Mouse (Mus musculus) liver, adult 2 months (tissue): ENCODE measurements around the gene Slc25a13.

Source experiments
- CTCF ChIP-seq: fragments of 200-500 bp; IDR thresholded peaks from 2 replicates; pipeline ENCODE4 v1.5.1; 2011; ENCODE audit warnings: low read depth, low read length, control low read depth
- POLR2A ChIP-seq: fragments of 200-500 bp; IDR thresholded peaks from 2 replicates; pipeline ENCODE4 v1.6.1; 2011; ENCODE audit warnings: low read length, control low read depth; ENCODE audit not compliant: insufficient read depth; ENCODE audit errors: extremely low read depth

DNA sequence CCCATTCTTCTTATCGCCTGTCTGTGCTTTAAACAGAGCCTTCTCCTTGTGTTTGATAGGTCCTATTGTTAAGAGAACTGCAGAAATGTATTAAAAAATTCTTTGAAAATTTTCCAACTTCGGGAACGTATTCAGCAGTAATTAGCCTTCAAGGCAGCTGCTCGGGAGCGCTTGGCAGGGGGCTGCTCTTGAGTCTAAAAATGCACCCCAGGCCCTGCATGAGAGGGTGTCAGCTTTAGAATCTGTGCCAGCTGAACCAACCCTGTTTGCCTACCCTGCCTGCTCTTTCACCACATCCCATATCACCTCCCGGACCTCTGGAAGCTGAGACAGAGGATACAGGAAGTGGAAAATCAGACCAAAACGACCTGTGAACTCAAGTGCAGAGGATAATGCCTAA is 223.9 kb downstream of the Slc25a13 start:
- TF ChIP-seq POLR2A (no peak), CTCF (no peak)
